Mouse (Mus musculus) layer of hippocampus, postnatal 10 days (tissue): ENCODE results near the gene Wdfy2. TPM values are rescaled to one million over a fixed set of nuclear protein-coding genes. Genes with fewer than 3 reads are reported as not detected.

Experiments
- DNase-seq, 2 experiments: peaks; one replicate each; pipeline ENCODE4 v3.0.0; 2021; ENCODE audit warnings: low spot score in 2 of 2
- total RNA-seq, 2 experiments: library from RNA; stranded (reverse); gene quantifications; 2 replicates each; pipeline ENCODE4 v1.2.3; 2021

Wdfy2 gene
- total RNA-seq, 2 experiments from 2014 or later = 14.2 to 14.5 TPM

DNA sequence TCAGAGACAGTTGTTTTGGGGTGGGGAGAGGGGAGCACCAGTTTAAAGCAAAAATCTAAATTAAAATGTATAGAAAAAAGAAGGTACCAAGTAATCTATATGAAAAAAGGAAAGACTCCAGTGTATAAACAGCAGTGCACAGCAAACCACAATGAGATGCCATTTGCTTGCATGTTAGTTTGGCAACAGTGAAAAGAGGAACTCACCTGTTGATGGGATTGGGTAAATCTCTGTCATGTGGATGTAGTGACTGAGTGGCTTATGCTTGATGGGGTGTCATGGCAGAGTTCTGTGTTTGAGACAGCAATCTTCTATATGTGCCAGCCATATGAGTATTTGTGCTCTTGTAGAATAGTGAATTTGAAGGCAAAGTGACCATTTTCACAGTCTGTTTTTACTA is 85.2 kb downstream of the Wdfy2 start:
- DNase-seq = no peak

DNA sequence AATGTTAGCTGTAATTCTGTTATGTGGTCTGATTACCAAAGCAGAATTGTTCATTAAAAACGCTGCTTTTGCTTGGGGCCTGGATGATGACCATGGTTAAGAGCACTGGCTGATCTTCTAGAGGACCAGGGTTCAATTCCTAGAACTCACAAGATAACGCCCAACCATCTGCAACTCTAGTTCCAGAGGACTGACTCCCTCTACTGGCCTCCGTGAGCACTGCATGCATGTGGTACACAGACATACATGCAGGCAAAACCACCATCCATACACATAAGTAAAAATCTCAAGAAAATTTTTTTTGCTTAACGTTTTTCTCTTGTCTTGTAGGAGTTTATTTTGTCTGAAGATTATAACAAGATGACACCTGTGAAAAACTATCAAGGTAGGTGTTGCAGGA is 87.3 kb downstream of the Wdfy2 start:
- no peak for DNase-seq

DNA sequence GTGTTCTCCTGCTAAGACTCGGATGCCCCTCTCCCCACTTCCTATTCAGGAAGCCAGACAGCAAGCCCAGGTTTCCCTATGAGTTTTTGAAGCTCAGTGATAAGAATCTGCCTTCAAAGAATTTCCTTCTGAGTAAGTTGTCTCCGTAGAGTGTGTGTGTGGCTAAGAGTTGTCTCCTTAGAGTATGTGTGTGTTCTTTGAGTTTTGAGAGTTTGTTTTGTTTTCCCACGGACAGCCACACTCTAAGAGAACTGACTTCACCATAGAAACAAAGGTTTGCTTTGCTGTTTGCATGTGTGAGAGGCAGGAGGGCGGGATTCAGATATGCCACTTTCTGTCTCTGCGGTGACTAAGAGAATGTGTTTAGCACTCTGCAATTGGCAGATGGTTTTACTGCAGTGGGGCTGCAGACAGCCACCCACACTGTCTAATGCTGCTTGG is 90.6 kb downstream of the Wdfy2 start:
- DNase-seq = no peak

DNA sequence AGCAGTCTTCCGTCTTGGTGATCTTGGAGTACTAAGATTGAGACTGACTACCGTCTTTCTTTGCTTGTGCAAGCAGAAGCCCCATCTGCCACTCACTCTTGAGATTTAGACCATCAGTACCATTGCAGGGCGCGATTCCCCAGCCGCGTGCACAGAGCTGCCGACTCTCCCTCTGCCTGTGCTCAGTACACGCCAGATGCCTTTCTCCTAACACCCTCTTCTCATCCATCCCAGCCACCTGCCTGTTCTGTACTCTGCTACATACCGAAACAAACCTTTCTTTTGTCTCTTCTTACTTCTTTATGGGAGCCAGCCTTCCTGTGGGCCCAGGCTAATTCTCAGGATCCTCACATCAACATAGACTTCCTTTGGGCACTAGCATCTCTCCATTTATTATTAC is 97.9 kb downstream of the Wdfy2 start:
- no peak for DNase-seq

DNA sequence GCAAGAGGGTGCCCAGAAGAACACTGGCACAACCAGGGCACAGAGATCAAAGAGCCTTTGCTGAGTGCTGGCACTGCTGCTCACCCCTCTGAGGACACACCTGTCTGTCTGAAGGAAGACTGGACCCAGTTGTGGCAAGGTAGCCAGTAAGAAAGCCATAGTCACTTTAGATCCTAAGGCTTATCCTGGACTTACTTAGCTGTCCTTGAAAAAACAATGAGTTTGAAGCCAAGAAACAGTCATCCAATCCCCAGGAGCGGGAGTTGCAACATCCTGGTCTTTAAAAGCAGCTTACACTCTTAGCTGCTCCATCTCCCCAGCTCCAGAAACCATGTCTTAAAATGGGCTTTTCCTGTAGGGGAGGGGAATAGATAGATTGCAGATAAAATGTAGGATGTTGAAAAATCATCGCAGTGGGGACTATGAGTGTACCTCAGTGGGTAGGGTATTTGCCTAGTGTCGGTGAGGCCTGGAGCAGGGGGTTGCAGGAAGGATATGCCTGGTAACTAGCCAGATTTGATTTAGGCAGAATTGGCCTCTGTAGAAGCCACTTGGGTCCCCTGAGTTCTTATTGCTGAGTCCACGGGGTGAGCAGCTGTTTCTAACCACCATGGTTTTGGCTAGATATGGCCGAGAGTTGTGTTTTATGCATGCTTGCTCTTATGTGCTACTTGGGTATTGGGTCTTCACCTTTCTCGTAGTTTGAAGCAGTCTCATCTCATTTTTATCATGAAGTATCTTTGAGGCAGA is 99.3 kb downstream of the Wdfy2 start:
- no peak for DNase-seq

DNA sequence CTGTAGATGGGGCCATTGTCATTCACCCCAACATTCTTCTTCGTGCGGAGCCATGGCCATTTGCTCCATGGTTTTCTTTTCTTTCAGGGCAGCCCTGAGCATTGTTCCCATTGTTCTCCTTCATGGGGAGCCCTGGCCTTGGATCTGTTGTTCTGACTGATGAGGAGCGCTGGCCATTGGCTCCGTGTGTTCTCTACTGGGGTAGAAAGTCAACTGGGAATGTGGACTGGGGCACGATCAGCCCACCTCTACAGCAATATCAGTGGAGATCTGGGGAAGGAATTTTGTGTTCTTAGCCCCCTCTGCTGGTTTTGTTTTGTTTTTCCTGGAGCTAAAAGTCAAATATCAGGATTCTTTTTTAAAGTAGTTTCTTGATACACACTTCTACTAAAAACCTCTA is 100.2 kb downstream of the Wdfy2 start:
- peak; percentile 25 to 30 for DNase-seq

DNA sequence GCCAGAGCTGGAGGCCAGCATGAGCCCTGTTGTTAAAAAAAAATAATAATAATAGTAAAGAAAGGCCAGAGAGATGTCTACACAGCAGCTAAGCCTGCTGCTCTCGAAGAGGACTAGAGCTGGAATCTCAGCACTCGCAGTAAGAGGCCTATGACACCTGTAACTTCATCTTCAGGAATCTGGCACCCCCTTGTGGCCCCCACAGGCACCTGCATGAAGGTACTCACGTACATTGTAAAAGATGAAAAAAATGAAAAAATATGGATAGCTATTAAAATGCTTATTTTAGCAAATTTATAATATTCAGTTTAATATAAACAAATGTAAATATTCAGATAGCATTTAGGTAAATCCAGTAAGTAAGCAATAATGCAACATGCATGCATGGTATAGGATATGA is 102.0 kb downstream of the Wdfy2 start:
- no peak for DNase-seq

DNA sequence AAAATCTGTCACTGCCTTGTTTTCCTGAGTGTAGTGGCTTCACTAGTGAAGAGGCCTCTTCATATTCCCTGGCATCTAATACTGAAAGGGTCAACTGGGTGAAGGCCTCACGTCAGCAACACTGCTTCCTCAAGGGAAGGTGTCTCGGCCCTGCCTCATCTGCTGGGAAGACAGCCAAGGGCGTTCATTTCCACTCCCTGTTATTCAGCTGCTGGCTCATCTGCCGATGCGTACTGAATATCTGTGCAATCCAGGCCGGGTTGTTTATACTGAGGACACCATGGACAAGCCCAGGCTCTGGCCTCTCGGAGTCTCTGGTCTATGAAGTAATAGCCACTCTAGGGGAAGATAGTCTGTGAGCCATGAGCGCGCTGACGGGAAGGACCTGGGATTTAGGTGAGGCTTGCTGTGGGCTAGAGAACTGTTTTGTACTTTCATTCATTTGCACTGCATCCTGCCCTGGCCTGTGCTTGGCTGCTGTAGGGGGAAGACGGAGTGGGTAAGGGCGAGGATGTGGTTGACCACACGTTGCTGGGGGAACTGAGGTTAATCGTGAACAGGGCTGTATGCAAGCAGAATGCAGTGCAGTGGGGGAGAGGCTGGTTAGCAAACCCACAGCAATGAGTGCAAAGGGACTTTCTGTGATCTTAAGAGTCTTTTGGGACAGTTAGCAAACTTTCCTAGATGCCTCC is 103.1 kb downstream of the Wdfy2 start:
- DNase-seq = no peak

DNA sequence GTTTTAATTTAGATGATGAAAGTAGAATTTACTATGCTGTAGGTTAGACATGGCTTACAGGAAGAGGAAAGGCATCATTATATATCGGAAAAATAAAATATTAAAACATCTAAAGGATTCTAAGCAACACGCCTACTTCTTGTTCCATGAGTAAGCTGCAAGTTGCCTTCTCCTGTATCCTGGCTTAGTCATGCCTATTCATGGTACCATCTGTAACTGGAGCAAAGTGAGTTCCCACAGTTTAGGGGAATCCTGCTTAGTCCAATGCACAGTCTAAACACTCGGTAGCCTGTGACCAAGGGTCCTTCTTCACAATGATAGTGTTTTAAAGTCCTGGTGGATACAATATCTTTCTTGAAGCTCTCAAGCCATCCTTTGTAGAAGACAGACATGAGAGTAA is 109.3 kb downstream of the Wdfy2 start:
- DNase-seq = no peak

DNA sequence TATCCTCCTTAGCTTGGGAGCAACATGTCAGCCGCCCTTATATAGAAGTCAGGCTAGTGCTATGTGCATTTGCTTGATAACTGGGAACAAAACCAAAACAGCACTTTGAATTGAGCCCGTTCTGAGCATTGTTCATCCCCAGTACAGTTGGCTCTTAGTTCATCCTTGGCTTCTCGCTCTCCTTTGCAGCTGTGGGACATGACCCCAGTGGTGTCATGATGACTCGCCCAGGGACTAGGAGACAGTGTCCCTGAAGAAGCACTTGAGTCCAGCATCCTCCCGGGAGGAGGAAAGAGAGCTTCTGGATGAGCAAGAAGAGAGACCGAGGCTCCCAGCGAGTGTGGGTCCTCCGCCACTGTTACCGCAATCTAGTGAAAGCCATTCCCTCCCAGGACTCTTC is 118.6 kb downstream of the Wdfy2 start:
- no peak for DNase-seq

DNA sequence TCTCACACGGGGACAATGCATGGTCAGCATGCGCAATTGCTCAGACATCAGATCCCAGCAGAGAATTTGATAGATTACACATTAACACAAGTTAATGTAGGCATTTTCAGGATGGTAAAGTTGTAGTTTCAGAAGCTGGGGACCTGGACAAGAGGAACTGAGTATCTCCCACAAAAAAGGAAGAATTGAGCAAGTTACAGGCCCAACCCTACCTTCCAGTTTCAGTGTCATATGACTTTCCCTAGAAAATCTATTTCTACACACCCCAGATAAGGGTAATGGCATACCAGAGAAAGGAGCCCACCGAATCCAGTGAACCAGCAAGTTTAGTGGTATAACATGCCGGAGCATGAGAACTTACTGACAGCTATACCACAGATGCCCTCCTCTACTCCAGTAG is 126.2 kb downstream of the Wdfy2 start:
- DNase-seq = peak in 1 of 2 experiments; percentile 1

DNA sequence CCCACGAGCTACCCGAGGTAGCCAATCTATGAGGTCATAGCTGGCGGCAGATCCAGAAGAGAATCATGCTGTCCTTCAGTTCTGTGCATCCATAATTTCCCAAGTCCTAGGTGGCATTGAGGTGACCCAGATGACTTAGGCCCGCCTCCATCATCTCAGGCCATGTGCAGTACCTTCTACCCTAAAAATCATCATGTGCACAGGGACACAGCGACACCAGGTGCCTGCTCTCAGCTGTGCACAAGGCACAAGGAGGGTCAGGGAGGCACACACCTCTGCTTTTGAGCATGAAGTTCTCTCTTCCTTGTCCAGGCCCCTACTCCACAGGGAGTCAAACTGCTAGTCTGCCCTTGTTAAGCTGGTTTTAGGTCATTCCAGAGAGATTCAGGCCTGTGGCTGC is 127.9 kb downstream of the Wdfy2 start:
- no peak for DNase-seq

DNA sequence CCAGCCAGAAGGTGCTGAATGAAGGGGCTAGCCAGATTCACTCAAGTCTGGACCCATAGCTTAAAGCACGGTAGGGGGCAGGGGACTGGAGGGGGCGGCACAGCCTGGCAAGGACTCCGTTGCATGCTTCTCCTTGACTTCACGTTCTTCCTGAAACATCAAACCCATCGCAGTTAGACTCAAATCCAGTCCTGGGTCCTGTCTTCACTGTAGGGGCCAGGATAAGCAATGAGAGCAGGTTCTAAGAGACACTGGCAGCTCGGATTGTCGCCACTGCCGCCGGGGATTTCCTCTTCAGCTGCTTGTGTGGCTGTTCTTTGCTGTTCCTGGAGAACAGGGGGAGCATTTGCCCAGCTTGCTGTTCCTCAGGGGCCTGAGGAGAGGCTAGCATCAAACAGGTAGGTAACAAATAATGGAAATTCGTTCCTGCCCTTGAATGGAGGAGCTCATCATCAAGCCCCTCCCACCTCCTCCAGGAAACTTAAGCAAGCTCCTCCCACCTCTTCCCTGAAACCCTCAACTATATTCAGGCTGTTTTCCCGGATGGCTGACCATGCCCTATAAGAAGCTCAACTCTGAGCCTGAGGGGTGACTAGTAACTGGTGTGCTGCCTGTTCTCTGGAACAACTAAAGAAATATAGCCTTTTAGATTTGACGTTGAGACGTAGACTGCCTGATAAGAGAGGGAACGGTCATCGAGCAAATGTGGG is 128.5 kb downstream of the Wdfy2 start:
- no peak for DNase-seq

DNA sequence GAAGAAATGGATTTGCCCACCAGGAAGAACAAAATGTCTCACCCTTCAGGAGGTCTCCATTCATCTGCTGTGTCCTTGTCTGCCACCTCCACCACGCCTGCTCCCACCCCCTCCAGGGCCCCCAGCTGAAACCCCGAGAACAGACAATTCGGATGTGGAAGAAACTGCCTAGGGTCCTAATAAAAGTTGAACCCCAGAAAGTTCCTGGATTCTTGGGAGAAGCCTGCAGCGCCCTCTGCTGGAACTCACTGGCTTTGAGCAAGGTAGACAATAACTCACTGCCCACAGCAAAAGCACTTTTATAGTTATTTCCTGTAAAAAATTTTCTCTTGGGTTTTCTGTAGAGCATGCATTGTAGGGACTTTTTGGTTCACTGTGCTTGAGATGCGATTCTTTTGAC is 137.6 kb downstream of the Wdfy2 start:
- peak; percentile 80 for DNase-seq

DNA sequence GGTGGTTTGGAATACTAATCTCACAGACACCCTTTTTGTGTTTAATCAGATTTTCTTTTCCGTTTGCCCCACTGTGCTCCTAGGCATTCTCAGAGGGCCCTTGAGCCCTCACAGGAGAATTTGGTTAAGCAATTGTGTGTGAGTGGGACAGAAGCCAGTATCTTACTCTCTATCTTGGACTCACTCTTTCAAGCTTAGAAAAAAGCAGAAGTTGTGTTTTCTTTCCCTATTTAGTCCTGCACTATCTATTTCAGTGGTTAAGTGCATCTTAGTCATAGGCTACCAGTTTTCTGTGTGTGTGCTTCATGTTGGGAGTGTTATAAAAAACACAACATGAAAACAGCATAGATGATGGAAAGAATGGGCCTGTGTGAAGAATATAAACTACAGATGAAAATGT is 142.3 kb downstream of the Wdfy2 start:
- DNase-seq = no peak

DNA sequence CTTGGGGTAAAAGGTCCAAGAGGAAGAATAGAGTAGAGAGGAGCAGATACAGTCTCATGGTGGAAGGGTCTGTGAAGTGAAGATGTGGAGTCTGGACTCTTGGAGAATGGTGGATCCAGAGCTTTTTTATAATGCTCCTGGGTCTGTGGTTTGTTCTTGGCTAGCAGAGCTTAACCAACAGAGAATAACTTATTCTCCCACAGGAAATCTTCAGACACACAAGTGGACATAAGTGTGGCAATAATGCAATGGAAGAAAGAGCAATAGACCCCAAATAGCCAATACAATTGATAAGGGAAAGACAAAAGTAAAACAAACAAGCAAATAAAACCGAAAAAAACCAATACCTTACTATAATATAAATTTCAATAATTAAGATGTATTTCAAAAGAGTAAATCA is 146.9 kb downstream of the Wdfy2 start, which contains the start of gene Defb48:
Gene Defb48, minus strand, starts transcription at position 101 of the 400 bp plus-strand sequence.
- no peak for DNase-seq

DNA sequence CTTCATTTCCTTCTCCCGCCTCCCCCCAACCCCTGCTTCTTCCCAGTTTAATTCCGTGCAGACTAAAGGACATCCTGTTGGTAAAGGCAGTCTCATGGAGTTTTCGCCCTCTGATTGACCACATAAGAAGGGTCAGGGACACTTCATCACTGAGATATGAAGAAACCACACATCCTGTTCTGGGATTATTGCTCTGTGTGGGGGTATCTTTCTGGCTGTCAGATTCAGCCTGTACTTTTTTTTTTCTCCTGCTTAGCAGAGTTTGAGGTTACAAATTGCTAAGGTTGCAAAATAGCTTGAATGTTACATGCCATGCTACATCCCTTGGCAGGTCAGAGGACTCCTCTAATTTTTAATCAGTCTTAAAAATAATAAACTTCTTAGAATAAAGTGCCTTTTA is 153.8 kb downstream of the Wdfy2 start:
- DNase-seq = no peak

DNA sequence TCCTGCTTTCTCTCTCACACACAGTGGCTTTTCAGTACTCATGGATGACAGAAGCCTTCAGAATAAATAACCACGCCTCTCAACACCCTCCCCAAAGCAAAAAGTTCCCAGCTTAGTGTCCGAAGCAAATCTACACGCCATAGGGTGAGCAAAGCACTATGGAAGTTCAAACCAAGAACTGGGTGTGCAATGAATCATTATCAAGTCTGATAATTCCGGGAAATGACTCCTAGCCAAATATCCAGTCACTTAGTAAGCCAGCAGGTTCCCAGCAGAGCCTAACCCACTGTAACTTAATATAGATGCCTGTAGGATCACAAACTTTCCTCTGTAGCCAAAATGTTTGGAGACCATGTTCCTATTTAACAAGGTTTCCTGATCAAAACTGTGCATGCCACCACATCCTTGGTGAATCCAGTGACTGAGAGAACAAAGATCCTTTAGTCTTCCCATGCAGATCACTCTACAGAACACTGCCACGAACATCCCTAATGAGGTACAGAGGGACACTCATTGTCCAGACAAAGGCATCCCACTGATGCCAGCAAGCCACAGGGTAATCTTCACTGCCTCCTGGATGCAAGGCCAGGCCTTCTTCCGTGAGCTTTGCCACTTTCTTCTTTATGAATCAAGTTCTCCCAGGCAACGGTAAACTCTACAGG is 154.5 kb downstream of the Wdfy2 start:
- DNase-seq = no peak

DNA sequence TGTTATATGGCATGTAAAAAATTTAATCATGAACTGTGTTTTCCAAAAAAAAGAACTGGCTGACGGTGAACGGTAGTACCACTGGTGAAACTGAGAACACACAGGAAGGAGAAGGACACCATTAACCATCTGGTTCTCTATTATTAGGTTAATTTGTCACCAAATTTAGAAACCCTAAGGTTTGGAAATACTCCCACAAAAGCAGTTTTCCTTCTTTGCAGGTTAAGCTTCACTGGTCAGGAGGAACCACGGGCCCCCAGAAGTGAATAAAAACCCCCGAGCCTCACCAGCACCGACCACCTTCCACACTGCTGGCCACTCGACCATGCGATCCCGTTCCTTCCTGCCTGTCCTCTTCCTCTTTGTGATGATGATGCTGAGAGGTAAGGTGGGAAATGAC is 160.3 kb downstream of the Wdfy2 start, which contains the start of gene Defb47:
Gene Defb47, plus strand, starts transcription at position 301 of the 400 bp plus-strand sequence.
- no peak for DNase-seq

DNA sequence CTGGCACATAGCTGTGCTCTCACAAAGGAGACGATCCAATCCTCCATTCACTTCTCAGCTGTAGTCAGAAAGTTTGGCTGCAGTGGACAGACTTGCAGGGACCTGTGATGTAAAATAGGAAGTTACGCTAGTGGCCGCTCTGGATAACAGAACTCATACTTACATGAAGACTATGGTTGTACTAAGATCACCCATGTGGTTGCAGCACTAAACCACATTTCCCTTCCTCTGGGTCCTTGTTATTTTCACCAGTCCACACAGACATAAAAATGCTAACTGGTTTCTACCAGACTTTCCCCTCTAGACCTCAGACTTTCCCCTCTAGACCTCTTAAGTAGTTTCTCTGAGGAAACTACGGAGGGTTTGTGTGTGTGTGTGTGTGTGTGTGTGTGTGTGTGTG is 161.5 kb downstream of the Wdfy2 start:
- DNase-seq = no peak

DNA sequence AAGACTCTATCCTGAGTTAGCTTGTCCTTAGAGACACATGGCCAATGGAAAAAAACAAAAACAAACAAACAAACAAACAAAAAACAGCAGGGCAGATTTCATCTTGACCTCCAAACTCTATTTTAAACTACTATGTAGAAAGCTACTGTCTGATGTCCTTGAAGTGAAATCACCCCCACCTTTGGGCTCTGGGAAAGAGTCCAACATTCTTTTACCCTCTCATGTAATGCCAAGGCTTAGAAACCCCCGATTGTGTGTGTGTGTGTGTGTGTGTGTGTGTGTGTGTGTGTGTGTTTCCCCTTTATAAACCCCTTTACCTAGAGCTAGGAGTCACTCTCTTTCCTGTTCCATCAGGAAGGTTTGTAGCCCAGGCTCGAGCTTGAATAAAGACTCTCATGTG is 165.1 kb downstream of the Wdfy2 start:
- no peak for DNase-seq
